Mouse (Mus musculus): ENCODE measurements around the gene Ech1. TPM values are rescaled to one million over a fixed set of nuclear protein-coding genes. Genes with fewer than 3 reads are reported as not detected.
A peak's percentile ranks its signal among the peaks of the same experiment; 100 is the strongest.

The Ech1 gene
- total RNA-seq, 2 experiments from 2014 or later, result 1,375 to 1,408 TPM

DNA sequence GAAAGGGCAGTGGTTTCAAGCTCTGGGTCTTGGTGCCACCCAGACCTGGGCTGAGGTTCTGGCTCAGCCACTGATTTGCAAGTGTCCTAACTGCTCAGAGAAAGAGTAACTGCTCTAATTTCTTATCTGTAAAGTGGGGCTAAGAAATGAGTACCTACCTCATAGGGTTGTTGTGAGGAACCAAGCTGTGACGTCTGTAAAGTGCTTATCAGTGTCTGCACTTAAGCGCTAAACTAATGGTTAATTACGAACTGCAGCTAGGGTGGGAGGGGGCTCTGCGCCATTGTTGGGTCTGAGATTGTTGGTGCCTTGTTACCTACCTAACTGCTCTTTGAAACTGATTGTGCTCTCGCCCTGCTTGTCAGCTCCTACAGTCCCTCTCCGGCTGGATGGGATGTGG is 7.5 kb upstream of the Ech1 start:
- peak in 1 of 2 experiments; percentile 12 for DNase-seq
- intact Hi-C loops (cut with DNase I), result no loop called here

DNA sequence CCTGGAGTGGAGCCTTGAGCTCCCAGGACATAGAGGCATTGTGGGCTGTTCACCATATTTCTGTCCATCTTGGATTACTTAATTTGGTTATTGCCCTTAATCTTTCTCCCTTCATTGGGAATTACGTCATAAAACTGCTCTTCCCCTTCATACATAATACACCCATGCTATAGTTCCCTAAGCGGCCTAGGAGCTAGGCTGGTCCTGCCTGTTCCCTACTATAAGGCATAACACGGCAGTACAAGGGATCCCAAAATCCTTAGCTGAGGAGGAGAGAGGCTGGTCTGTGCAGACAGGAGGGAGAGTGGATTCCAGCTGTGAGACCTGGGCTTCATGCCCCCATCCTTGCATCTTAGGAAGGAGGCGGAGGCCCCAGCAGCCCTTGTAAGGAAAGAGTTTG is 7.1 kb upstream of the Ech1 start:
- no peak for DNase-seq
- intact Hi-C loops (cut with DNase I), result no loop called here

GRCm38 (mm10) chr7:28818436-28818835 is 6.6 kb upstream of the Ech1 start:
- intact Hi-C loops (cut with DNase I), result no loop called here

DNA sequence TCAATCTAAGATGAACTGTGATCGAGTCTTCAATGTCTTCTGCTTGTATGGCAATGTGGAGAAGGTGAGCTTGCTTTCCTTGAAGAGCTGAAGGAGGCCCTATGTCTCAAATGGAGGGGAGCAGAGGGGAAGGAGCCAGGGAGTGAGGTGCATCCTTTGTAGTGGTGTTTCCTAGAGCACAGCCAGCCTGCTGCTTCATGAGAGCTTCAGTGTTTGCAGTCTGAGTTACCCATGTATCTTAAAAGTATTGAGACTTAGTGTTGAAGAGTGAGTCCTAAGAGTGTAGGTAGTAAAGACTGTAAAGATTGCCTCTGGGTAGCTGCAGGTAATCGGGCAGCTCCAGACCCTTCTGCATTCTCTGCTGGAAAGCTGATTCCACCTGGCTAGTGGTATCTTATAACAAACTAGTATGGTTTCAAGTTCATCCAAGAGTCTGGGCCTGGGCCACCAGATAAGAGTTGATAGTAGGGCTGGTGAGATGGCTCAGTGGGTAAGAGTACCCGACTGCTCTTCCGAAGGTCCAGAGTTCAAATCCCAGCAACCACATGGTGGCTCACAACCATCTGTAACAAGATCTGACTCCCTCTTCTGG is 6.1 kb upstream of the Ech1 start:
- intact Hi-C loops (cut with DNase I), result no loop called here

More at GRCm38 (mm10) chr7:28818436-28818835, 6.6 kb upstream of the Ech1 start:
- DNase-seq, result no peak

GRCm38 (mm10) chr7:28819571-28819970 is 5.4 kb upstream of the Ech1 start:
- intact Hi-C loops (cut with DNase I), result no loop called here
- no peak for DNase-seq

More for the DNA sequence above, 6.1 kb upstream of the Ech1 start:
- DNase-seq, result no peak

DNA sequence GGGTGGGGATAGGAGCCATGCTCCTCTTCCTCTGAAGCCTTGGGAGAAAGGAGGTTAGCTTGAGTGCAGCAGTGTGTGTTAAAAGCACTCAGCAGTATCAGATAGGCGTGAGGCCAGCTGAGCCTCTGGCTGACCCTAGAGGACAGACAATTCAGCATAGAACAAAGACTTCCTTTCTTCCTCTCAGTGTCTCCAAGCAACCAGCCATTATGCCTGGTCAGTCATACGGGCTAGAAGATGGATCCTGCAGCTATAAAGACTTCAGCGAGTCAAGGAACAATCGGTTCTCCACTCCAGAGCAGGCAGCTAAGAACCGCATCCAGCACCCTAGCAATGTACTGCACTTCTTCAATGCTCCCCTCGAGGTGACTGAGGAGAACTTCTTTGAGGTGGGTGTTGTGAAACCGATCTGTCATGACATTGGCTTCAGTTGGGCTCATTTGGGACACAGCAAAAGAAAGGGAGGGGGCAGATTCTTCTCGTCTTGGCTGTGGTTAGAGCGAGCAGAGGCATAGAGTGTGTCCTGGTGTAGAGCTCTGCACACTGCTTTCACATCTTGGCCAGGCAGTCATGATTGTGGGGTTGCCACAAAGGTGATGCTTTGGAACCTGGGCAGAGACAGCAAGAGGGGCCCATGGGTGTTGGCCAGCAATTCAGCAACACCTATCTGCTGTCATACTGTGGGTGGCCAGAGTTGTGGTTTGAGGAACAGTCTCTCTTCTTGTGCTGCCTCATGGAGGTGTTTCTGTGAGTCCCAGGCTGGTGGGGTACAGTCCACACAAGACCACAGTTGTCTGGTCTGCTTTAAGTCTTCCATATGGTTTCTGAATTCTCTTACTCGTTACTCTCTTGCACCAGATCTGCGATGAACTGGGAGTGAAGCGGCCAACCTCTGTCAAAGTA is 4.4 kb upstream of the Ech1 start:
- DNase-seq, result peak; percentile 59 to 71
- intact Hi-C loops (cut with DNase I), result no loop called here

DNA sequence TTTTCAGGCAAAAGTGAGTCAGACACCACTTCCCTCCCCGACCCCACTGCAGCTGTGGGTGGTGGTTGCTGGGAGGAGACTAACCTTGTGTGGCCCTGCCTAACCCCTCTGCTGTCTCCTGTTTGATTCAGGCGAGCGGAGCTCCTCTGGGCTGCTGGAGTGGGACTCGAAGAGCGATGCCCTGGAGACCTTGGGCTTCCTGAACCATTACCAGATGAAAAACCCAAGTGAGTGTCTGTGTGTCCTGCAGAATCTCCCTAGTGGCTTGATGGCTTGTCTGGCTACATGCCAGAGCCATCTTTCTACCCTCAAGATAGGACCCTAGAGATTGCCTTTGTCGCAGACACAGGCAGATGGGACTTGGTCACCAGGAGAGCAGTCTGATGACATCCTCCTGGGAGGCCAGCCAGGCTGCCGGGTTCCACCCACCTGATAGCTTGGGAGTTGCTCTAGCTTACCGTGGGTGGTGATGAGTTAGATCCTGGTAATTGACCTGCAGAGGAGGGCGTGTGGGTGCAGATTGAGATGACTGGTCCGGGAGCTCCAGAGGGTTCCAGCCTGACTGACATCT is 3.7 kb upstream of the Ech1 start:
- peak; percentile 72 to 78 for DNase-seq
- intact Hi-C loops (cut with DNase I), result no loop called here

DNA sequence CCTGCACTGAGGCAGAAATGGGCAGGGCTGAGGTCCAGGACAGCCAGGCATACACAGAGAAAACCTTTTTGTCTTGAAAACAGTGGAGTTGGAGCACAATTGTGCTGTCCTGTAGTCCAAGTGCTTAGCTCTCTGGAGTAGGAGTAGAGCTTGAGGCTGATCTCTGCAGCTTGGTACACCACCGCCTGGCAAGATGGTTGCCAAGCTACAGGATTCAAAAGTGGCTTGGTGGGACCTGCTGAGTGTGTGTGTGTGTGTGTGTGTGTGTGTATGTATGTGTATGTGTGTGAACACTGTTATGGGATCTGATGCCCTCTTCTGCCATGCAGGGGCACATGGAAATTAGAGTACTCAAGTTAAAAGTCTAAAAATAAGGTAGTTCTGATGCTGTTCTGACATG is 2.5 kb upstream of the Ech1 start:
- intact Hi-C loops (cut with DNase I), result no loop called here
- DNase-seq, result no peak

- DNase-seq, result no peak
- intact Hi-C loops (cut with DNase I), result no loop called here
Measured at GRCm38 (mm10) chr7:28822993-28823903, 1.8 kb upstream of the Ech1 start.

GRCm38 (mm10) chr7:28823932-28824331 is 1.1 kb upstream of the Ech1 start:
- intact Hi-C loops (cut with DNase I), result no loop called here
- no peak for DNase-seq

GRCm38 (mm10) chr7:28825686-28826401 is 827 bp downstream of the Ech1 start:
- DNase-seq, result peak in 1 of 2 experiments; percentile 49

GRCm38 (mm10) chr7:28826402-28826772 is 1.4 kb downstream of the Ech1 start:
- intact Hi-C loops (cut with DNase I), result loop anchor here (2.0 kb wide), 2 partner anchors 16 to 40 kb away; no protein-coding TSS in a partner anchor
- no peak for DNase-seq

More at GRCm38 (mm10) chr7:28825686-28826401, 827 bp downstream of the Ech1 start:
- intact Hi-C loops (cut with DNase I), result loop anchor here (2.0 kb wide), 2 partner anchors 15 to 41 kb away; no protein-coding TSS in a partner anchor

DNA sequence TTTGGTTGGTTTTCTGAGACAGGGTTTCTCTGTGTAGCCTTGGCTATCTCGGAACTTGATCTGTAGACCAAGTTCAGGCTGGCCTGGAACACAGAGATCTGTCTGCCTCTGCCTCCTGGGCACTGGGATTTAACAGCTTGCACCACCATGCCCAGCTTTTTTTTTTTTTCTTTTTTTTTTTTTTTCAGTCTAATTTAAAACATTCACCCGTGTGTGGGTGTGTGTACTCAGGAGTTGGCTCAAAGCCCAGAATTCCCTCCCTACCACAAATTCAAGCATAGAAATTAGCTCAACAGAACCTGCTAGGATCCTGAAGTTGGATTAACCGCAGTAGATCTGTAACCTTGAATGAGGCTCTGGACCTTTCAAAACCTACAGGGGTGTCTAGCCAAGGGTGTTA is 2.3 kb downstream of the Ech1 start:
- DNase-seq, result peak in 1 of 2 experiments; percentile 68
- intact Hi-C loops (cut with DNase I), result loop anchor here (2.0 kb wide), 2 partner anchors 17 to 39 kb away; no protein-coding TSS in a partner anchor

GRCm38 (mm10) chr7:28829821-28830220 is 4.8 kb downstream of the Ech1 start:
- DNase-seq, result peak in 1 of 2 experiments; percentile 67
- intact Hi-C loops (cut with DNase I), result loop anchor here (5.0 kb wide), 1 partner anchor 33 kb away; no protein-coding TSS in a partner anchor

- intact Hi-C loops (cut with DNase I), result loop anchor here (5.0 kb wide), 1 partner anchor 34 kb away; no protein-coding TSS in a partner anchor
- DNase-seq, result no peak
Measured at GRCm38 (mm10) chr7:28830981-28831380, 6.0 kb downstream of the Ech1 start.

- intact Hi-C loops (cut with DNase I), result loop anchor here (5.0 kb wide), 1 partner anchor 34 kb away; no protein-coding TSS in a partner anchor
- no peak for DNase-seq
Measured at GRCm38 (mm10) chr7:28831411-28832125, 6.6 kb downstream of the Ech1 start.

GRCm38 (mm10) chr7:28832137-28832536 is 7.1 kb downstream of the Ech1 start:
- no peak for DNase-seq
- intact Hi-C loops (cut with DNase I), result loop anchor here (5.0 kb wide), 1 partner anchor 35 kb away; no protein-coding TSS in a partner anchor

GRCm38 (mm10) chr7:28833723-28834347 is 8.8 kb downstream of the Ech1 start, which contains the start of gene Lgals4:
TSS of gene Lgals4 (plus strand) at chr7:28833854.
- intact Hi-C loops (cut with DNase I), result loop anchor here (5.0 kb wide), 1 partner anchor 37 kb away; no protein-coding TSS in a partner anchor
- no peak for DNase-seq
